Mouse (Mus musculus): ENCODE data around the gene Camk1g.
A peak's percentile ranks its signal among the peaks of the same experiment; 100 is the strongest.

Gene Camk1g

DNA sequence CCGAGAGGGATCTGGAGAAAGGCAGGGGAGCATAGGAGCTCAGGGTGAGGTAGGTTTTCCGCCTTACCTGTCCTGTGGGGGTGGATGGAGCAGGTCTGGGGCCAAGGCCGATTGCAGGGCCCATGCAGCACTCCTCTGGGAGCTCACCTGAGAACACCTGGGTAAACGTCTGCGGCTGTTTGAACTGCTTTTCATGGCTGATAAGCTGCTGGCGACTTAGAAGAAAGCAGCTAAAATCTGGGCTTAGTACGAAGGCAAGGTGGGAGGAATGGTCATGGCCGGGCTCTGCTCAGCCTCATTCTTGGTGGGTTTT is 68.0 kb downstream of the Camk1g start:
- no peak for DNase-seq (ENCODE audit: low read depth, low spot score)

DNA sequence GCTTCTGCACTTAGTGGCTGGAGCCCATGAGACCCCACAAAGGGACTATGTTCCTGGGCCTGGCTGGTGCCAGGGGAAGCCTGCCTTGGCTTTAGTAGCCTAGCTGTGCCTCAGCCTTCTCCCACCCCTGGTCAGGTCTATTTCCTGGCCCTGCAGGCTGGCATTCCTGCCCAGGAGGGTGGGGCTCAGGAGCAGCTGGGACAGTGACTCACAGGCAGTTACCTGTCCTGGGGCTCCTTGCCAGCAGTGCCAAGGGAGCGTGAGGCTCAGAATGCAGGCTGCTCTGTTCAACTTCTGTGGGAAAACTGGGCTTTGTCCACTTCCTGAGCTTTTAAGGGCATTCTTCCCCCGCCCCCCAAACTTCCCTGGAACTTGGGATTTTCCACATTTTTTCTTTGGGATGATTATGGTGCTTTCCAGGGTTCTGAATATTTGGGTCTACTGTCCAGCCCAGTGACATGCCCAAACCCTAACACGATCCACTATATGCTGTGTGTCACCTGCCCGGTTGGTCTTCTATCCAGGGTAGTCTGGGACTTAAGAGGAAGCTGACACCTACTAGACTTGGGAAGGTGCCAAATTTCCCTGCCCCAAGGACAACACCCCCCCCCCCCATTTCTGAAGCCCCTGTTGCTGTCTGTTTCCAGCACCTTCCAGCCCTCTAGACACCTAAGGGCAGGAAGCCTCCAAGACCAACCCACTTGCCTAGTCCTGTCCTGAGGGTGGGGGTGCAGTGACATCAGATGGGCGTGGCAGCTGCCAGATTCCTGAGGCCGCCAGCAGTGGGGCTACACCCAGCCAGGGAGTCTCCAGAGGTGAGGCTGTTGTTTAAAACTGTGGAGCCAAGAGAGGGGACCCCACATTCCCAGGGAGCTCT is 68.6 kb downstream of the Camk1g start:
- peak; percentile 55 for DNase-seq (ENCODE audit: low read depth, low spot score)

DNA sequence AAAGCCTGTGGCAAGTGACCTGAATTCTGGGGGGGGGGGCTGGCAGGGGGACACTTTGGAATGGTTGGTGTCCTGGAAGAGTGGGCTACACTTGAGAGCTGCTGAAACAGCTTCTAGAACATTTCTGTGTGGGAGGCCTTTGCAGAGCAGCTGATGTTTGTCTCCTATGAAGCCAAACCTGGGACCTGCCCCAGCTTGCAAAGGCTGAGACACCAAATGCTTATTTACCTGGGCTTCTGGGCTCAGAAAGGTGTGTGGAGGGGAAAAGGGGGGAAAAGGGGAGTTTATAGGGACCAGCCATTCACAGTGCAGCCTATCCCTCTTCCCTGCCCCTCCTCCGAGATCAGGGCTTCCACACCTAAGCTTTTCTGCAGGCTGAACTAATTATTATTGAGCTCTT is 70.1 kb downstream of the Camk1g start:
- DNase-seq (ENCODE audit: low read depth, low spot score) = no peak

DNA sequence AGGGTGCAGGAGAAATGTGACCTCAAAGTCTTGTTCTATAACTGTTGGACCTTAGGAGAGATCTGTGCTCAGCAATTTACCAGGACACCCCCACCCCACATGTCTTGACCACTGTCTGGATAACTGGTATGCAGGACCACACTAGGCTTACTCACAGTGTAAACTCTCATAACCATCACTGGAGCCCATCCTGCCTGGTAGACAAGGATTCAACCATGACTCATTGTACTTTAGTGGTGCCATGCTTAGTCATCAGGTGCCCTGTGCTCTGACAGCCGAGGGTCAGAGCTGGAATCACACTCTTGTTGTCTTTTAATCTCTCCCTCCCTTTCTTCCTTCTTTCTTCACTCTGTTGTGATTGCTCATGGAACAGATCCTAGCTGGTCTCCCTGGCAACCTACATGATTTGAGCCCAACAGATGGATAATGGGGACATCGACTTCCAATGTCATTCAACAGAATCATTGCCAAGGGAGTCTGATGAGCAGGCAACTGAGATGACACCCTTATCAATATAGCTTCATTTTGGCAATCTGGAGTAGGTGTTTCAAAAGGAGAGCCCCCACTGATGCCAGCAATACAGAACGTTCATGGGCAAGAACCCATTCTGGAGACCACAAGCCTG is 71.8 kb downstream of the Camk1g start:
- DNase-seq (ENCODE audit: low read depth, low spot score) = no peak
